Mouse (Mus musculus): ENCODE results near the gene Exoc3l2.
"Not testable (repeated sequence)": the region's sequence is repeated elsewhere in the genome, so short reads cannot be mapped to it uniquely, and the experiment has no call there.

The Exoc3l2 gene

GRCm38 (mm10) chr7:19489525-19489924, 26.4 kb downstream of the Exoc3l2 start:
- no peak for DNase-seq (ENCODE audit: low read depth, low spot score)

- DNase-seq (ENCODE audit: low read depth, low spot score): peak; percentile 28
Observed at GRCm38 (mm10) chr7:19491731-19492130, 28.6 kb downstream of the Exoc3l2 start.

GRCm38 (mm10) chr7:19494751-19495474, 31.8 kb downstream of the Exoc3l2 start:
- no peak for DNase-seq (ENCODE audit: low read depth, low spot score)

DNA sequence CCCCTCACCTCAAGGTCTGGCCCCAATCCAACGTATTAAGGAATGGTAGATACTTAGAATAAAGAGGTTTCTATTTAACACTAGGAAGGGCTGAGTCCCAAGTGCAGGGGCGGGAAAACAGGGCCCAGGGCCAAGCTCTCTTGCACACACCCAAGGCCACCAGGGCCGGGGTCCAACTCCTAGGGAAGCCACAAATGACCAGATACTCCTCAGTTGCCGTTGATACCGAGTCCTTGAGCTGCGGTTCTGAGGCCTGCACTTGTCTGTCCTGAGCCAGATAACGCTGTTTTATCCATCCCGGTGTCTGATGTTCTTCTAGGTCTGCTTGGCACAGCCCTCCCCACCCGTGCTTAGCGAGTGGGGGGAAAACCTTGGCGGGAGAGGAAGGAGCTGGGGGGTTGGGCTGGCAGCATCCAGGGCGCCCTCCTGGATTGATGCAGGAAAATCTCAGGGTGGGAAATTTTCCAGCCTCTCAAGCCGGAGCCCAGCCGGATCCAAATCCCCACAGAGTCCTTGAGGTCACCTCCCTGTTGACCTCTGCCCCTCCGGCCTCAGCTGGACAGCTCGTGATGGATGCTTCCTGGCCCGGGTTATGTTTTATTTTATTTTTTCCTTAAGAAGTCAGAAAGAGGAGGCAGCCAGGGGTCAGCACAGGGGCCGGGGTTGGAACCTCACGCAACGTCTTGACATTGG, 32.5 kb downstream of the Exoc3l2 start:
- DNase-seq (ENCODE audit: low read depth, low spot score): peak; percentile 32

DNA sequence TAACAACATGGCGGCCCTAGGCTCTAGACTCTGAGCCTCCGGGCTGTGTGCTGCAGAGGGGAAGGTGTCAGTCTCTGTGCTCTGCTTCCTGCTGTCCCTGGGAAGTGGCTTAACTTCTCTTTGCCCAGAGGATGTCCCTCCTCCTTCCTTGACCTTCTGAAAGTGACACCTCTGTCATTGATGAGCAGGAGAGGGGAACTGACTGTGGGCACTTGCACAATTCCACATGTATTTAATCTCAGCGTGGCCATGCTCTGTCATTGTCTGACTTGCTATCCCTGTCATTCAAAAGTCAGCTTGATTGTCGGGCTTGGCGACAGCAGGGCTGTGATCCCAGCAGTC, 33.1 kb downstream of the Exoc3l2 start:
- DNase-seq (ENCODE audit: low read depth, low spot score): no peak

- DNase-seq (ENCODE audit: low read depth, low spot score): no peak
Observed at GRCm38 (mm10) chr7:19498326-19498725, 35.2 kb downstream of the Exoc3l2 start.

GRCm38 (mm10) chr7:19500420-19501363, 37.6 kb downstream of the Exoc3l2 start:
- DNase-seq (ENCODE audit: low read depth, low spot score): no peak

GRCm38 (mm10) chr7:19501658-19502057, 38.5 kb downstream of the Exoc3l2 start:
- DNase-seq (ENCODE audit: low read depth, low spot score): no peak

DNA sequence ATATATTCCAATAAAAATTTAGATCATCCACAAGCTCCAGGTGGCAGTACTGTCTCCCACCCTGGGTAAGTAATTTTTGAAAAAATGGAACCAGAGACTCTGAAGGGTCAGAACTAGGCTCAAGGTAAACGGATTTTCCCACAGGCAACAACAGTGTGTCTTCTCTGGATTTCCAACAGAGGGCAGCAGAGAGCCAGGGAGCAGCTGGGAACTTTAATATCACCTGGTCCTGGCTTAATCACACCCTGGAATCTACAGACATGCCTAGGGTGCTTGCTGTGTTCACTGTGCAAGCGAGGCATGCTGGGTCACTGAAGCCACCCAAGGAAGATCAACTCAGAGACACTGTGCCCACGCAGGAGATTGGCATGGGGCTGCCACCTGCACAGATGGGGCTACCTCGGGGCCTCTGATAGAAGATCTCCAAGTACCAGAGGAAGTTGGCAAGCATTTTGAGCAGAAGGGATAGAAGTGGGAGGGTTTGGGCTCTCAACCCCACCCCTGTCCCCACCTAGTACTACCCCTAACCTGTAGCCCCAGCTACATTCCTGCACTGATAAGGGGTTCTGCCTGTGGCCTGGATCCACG, 40.4 kb downstream of the Exoc3l2 start:
- DNase-seq (ENCODE audit: low read depth, low spot score): peak; percentile 73

DNA sequence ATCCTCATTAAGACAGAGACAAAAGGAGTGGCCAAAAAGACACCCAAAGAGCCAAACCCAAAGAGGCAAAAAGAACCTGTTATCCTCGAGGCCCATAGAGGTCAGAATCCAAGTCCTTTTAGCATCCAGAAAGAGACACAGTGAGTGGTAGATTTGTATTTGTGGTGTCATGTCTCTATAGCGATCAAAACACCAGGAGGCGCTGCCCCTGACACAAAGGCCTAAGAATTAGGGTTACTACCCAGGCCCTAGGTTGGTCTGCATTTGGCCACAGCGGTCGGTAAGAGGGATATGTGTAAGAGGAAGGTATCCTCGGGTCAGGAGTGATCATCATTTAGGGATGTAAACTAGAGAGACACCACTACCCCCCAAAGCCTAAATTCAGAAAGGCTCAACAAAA, 43.2 kb downstream of the Exoc3l2 start:
- DNase-seq (ENCODE audit: low read depth, low spot score): no peak

DNA sequence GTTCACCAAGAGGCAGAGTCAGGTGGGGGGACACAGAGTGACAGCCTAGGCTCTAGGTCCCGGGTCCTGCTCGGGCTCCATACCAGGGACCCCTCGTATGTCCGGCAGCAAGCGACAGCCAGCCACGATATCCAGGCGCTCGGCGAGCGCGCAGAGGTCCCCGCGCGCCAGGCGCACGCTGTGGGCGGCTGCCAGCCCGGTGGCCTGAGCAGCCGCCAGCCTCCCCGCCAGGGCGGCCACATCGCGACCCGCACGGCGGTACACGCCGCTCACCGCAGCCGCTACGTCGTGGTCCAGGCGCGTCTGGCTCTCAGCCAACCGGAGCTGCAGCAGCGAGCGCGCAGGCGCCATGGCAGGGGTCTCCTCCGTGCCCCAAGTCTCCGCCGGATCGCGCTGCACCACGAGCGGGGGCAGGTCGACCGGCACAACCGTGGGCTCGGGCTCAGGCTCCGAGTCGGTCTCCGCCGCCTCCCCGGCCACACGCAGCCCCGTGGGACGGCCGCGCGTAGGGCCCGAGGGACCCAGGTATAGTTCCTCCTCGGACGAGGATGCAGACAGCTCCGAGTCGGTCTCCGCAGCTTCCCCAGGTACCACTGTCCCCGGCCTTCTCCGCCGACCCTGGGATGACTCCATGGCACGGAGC, 44.0 kb downstream of the Exoc3l2 start:
- peak; percentile 82 for DNase-seq (ENCODE audit: low read depth, low spot score)

- DNase-seq (ENCODE audit: low read depth, low spot score): no peak
Observed at GRCm38 (mm10) chr7:19507612-19507981, 44.5 kb downstream of the Exoc3l2 start.

DNA sequence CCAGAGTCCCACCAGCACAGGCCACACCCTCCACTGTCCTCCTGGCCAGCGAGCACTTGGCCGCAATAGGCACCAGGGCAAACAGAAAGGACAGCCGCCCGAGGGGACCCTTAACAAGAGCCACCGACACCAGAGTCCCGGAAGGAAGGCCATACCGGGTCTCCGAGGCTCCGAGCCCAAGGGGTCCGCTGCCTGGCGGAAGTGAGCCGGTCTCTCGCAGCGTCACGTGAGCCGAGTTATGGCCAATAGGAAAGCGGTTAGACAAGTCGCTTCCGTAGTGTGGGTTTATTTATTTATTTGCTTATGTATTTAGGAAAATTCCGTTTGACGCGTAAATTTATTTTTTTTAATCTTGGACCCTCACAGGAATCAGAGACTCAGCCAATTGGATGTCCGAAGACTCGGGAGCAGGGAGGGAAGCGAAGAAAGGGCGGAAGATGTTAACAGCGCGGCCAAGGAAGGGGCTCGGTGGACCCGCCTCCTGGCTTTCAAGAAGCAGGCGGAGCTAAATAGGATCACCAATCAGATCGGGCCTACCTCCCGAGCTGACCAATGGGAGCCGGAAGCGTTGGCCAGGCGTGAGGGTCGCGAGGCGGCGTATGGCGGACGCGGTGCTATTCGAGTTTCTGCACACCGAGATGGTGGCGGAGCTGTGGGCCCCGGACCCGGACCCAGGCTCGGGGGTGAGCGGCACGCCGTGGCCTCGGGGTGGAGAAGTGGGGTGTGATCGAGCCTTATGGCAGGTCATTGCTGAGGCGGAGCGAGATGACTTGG, 45.2 kb downstream of the Exoc3l2 start, which contains the start of the genes Bloc1s3 and Trappc6a:
Gene Bloc1s3, minus strand, starts transcription at position 218 of the 774 bp plus-strand sequence.
Gene Trappc6a, plus strand, starts transcription at position 246 of the 774 bp plus-strand sequence.
- DNase-seq (ENCODE audit: low read depth, low spot score): peak; percentile 96

DNA sequence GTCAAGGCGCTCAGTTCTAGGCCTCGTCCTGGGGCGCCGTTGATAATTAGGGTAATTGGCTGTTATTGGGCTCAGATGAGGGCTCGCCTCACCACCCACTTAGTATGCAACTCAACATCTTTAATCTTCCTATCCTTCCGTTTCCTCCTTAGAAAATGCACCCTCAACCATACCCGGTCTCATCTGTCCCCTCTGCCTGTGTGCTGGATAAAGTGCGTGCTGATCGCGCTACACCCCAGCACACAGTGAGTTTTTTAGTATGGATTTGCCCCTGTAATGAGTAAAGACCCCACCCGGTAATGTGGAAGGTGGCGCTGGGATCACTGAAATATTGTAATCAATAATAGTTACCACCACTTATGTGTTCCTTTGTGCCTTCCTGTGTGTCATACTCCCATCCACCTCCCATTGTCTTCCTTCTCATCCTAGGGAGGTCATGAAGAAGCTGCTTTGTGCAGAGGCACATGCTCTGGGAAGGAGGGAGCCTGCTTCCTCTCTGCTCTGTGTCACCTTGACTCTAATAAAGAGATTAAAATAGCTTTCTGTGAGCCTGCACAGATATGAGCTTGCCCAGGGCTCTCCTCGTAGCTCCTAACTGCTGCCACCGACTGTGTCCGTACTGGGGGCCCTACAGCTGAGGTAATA, 45.9 kb downstream of the Exoc3l2 start:
- no peak for DNase-seq (ENCODE audit: low read depth, low spot score)

GRCm38 (mm10) chr7:19509786-19510185, 46.7 kb downstream of the Exoc3l2 start:
- no peak for DNase-seq (ENCODE audit: low read depth, low spot score)

GRCm38 (mm10) chr7:19511934-19512333, 48.8 kb downstream of the Exoc3l2 start:
- DNase-seq (ENCODE audit: low read depth, low spot score): not testable (repeated sequence)

DNA sequence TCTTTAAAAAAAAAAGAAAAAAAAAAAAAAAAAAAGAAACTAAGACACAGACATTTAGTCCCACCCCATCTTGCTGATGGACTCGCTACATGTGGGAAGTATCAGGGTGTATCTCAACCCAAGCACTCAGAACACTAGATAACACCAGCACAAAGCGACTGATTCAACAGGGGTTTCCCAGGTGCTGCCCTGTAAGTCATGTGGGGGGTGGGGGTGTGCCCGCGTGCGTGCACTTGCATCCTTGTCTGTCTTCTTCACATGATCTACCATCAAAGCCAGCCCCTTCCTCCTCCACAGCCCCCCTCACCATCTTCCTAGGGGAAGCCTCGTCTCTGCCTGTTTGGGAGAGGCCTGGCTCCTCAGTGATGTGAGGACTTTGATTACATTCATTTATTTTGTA, 49.2 kb downstream of the Exoc3l2 start:
- DNase-seq (ENCODE audit: low read depth, low spot score): no peak

- DNase-seq (ENCODE audit: low read depth, low spot score): no peak
Observed at GRCm38 (mm10) chr7:19517652-19518365, 54.7 kb downstream of the Exoc3l2 start, which contains the start of gene Nkpd1. Gene Nkpd1, plus strand, starts transcription at chr7:19517838.

DNA sequence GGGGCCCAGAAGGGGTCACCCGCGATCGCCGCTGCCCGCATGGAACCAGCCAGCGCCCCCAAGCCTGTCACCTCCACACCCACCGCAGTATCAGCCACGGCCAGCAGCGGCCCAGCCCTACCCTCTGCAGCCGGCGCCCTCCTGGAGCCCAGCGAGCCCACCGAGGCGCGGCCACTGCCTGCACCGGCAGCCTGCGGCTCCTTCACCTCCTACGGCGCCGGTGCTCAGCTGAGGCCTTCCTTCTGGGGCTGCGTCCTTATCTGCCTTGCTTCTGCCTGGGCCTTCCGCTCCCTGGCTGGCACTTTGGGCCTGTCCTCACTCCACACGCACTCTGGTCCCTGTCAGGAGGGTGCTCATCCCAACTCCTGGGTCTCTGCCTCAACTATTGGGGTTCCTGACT, 56.9 kb downstream of the Exoc3l2 start:
- no peak for DNase-seq (ENCODE audit: low read depth, low spot score)
